Mouse (Mus musculus) kidney, adult 2 months (tissue): ENCODE results near the gene Nkiras1.

ENCODE experiments used
- CTCF ChIP-seq: fragments of 200-500 bp; conservative IDR thresholded peaks from 2 replicates; pipeline ENCODE4 v1.5.1; 2011; ENCODE audit warnings: low read depth, mild to moderate bottlenecking, control low read depth, low read length, moderate library complexity, mixed read lengths; ENCODE audit not compliant: insufficient read depth, insufficient read length
- POLR2A ChIP-seq: fragments of 200-500 bp; IDR thresholded peaks from one replicate; pipeline ENCODE4 v1.6.1; 2011; ENCODE audit warnings: low read depth, low read length, control low read depth

DNA sequence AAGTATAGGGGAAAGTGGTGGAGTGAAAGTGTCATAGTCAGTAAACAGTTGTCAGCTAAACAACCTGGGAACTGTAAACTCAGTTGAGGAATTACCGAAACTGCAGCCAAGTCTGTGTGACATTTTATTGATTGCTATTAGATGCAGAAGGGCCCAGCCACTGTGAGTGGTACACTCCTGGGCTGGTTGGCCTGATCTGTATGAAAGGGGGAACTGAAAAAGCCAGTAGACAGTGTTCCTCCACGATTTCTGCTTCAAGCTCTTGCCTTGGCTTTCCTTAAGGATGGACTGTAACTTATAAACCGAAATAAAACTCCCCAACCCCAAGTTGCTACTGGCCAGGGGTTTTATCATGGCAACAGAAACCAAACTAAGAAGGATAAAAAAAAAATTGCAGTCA is 21.6 kb downstream of the Nkiras1 start:
- TF ChIP-seq CTCF (no peak), POLR2A (no peak)
